Mouse (Mus musculus) bone marrow, adult 2 months (tissue): ENCODE results near the gene Wdr45.
"Not testable (repeated sequence)": the region's sequence is repeated elsewhere in the genome, so short reads cannot be mapped to it uniquely, and the experiment has no call there.

Source experiments
- CTCF ChIP-seq: fragments of 200-500 bp; IDR thresholded peaks from 2 replicates; pipeline ENCODE4 v1.5.1; 2011; ENCODE audit warnings: low read length, control low read depth; ENCODE audit not compliant: control insufficient read depth, insufficient read depth
- POLR2A ChIP-seq: fragments of 200-500 bp; IDR thresholded peaks from 2 replicates; pipeline ENCODE4 v1.6.1; 2011; ENCODE audit warnings: low read depth, mild to moderate bottlenecking, control low read depth, low read length, borderline replicate concordance; ENCODE audit not compliant: control insufficient read depth

DNA sequence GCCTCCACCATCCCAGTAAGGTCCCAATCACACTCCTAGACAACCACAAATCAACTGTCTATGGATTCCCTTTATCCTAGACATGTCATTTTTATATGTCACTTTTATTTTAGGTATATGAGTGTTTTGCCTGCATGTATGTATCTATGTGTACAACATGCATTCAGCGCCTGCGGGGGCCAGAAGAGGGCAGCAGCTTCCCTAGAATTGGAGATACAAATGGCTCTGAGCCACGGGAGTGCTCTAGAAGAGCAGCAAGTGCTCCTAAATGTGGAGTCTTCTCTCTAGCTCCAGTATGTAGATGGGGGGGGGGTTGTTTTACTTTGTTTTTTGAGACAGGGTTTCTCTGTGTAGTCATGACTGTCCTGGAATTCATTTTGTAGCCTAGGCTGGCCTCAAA is 39.5 kb downstream of the Wdr45 start:
- not testable (repeated sequence) for TF ChIP-seq CTCF, POLR2A
